Mouse (Mus musculus): ENCODE results near the gene Rtl10.

DNA sequence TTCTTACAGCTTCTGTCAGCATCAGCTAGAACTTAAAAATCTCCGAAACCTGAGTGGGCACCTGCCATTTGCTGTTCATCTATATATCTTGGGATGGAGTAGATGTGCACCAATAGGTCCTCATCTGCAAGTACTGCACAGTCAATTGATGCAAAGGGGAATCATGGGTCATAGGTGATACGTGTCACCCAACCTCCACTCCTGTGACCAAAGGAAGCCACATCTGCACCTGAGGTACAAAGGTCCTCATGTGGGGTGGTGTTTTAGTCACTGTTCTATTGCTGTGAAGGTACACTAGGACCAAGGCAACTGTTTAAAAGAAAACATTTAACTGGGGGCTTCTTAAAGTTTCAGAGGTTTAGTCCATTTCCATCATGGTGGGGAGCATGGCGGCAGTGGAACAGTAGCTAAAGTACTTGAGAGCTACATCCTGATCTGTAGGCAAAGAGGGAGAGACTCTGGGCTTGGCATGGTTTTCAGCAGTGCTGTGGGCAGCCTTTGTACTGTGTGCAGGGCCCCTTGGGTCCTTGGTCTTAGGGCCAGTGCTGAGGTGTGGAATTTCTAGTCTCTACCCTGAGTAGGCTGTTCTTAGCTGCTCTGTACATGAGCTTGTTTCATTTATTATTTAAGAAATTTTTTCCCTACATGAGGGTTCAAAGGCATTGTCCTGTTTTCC lies 8.0 kb downstream of the Rtl10 start:
- TF ChIP-seq CTCF (IDR thresholded peaks at IDR 0.05; ENCODE audit: low read depth) (no peak), EP300 (IDR thresholded peaks at IDR 0.05; ENCODE audit: low read depth) (no peak)
